Mouse (Mus musculus) forebrain, embryonic 14.5 days (tissue): ENCODE data around the gene Slc16a13. TPM values are rescaled to one million over a fixed set of nuclear protein-coding genes. Genes with fewer than 3 reads are reported as not detected.
"Not testable (repeated sequence)": the region's sequence is repeated elsewhere in the genome, so short reads cannot be mapped to it uniquely, and the experiment has no call there.

Experiments used
- ATAC-seq: fragments of 200-750 bp; cut with Nextera tagmentation; 2 replicates; pipeline ENCODE4 v1.8.0; 2017; ENCODE audit warnings: mild to moderate bottlenecking, moderate library complexity
- DNase-seq: peaks from one replicate; pipeline ENCODE4 v3.0.0-alpha.2; 2015; ENCODE audit warnings: low spot score
- H3K27ac ChIP-seq: fragments of 300-500 bp; sonication (generic); 2 replicates; pipeline ENCODE4 v1.5.1; 2014; ENCODE audit warnings: low read depth, mild to moderate bottlenecking, control low read depth, low read length, moderate library complexity
- H3K27me3 ChIP-seq: fragments of 300-500 bp; sonication (generic); replicated peaks from 2 replicates; pipeline ENCODE4 v1.6.1; 2014; ENCODE audit warnings: low read length, control low read depth, mixed read lengths; ENCODE audit not compliant: control insufficient read depth, insufficient read depth
- H3K36me3 ChIP-seq: fragments of 300-500 bp; sonication (generic); 2 replicates; pipeline ENCODE4 v1.6.1; 2014; ENCODE audit warnings: low read length, control low read depth; ENCODE audit not compliant: control insufficient read depth, insufficient read depth
- H3K4me1 ChIP-seq: fragments of 300-500 bp; sonication (generic); 2 replicates; pipeline ENCODE4 v1.6.1; 2014; ENCODE audit warnings: antibody characterized with exemption, low read length, control low read depth; ENCODE audit not compliant: control insufficient read depth, insufficient read depth
- H3K4me2 ChIP-seq: fragments of 300-500 bp; sonication (generic); 2 replicates; pipeline ENCODE4 v1.6.1; 2014; ENCODE audit warnings: mild to moderate bottlenecking, control low read depth, low read length
- H3K4me3 ChIP-seq: fragments of 300-500 bp; sonication (generic); 2 replicates; pipeline ENCODE4 v1.5.1; 2014; ENCODE audit warnings: low read depth, low read length, control low read depth
- H3K9ac ChIP-seq: fragments of 300-500 bp; sonication (generic); 2 replicates; pipeline ENCODE4 v1.6.1; 2014; ENCODE audit warnings: mild to moderate bottlenecking, low read length, control low read depth, moderate library complexity
- H3K9me3 ChIP-seq: fragments of 300-500 bp; sonication (generic); replicated peaks from 2 replicates; pipeline ENCODE4 v1.6.1; 2016; ENCODE audit warnings: low read length, control low read depth, mixed read lengths; ENCODE audit not compliant: control insufficient read depth
- WGBS: fragments of 180-500 bp; shearing (Covaris S2); extraction: QIAGEN DNeasy Blood & Tissue Kit; methylation state at CpG from one replicate; pipeline ENCODE4 v1.1.7; 2014; 5-methylcytosine and 5-hydroxymethylcytosine counted together
- polyA plus RNA-seq: library from polyadenylated mRNA; unstranded; fragments of >200 nt; fragmentation: Nextera tagmentation; extraction: Ambion mirVana; gene quantifications from 2 replicates; pipeline ENCODE4 v1.2.1, GENCODE M21; 2014

The Slc16a13 gene
- polyA plus RNA-seq, 1 experiment from 2014 or later = 9.2 TPM

GRCm38 (mm10) chr11:70177647-70178046 is 43.2 kb downstream of the Slc16a13 start:
- no peak overlapping the region for H3K9ac ChIP-seq
- DNase-seq = no peak
- no peaks in the 10 kb centered on the region for H3K9me3 ChIP-seq
- no peak overlapping the region for H3K4me3 ChIP-seq
- H3K4me1 ChIP-seq = no peaks in the 10 kb centered on the region
- no peak overlapping the region for H3K27ac ChIP-seq
- H3K4me2 ChIP-seq = no peak overlapping the region
- H3K36me3 ChIP-seq = no peaks in the 10 kb centered on the region
- no peak for ATAC-seq
- H3K27me3 ChIP-seq = no peaks in the 10 kb centered on the region
- 75% methylated on average over 8 of the region's 8 CpGs for WGBS

GRCm38 (mm10) chr11:70174491-70174890 is 46.4 kb downstream of the Slc16a13 start:
- no peak for ATAC-seq
- Histone ChIP-seq H3K36me3 (no peaks in the 10 kb centered on the region), H3K4me1 (no peaks in the 10 kb centered on the region), H3K9ac (no peak overlapping the region), H3K27ac (no peak overlapping the region), H3K27me3 (no peaks in the 10 kb centered on the region), H3K4me2 (no peak overlapping the region), H3K4me3 (no peak overlapping the region), H3K9me3 (no peaks in the 10 kb centered on the region)
- no peak for DNase-seq
- 79% methylated on average over 4 of the region's 4 CpGs for WGBS

GRCm38 (mm10) chr11:70172298-70172697 is 48.6 kb downstream of the Slc16a13 start:
- Histone ChIP-seq H3K4me2 (no peak overlapping the region), H3K27ac (no peak overlapping the region), H3K36me3 (no peaks in the 10 kb centered on the region), H3K4me3 (no peak overlapping the region), H3K9ac (no peak overlapping the region), H3K4me1 (no peaks in the 10 kb centered on the region), H3K27me3 (no peaks in the 10 kb centered on the region), H3K9me3 (no peaks in the 10 kb centered on the region)
- 55% methylated on average over 5 of the region's 5 CpGs for WGBS
- DNase-seq (no peak), ATAC-seq (no peak)

GRCm38 (mm10) chr11:70171847-70172246 is 49.0 kb downstream of the Slc16a13 start:
- H3K36me3 ChIP-seq = no peaks in the 10 kb centered on the region
- H3K4me3 ChIP-seq = no peak overlapping the region
- DNase-seq = peak; percentile 19
- 42% methylated on average over 3 of the region's 3 CpGs for WGBS
- ATAC-seq = no peak
- H3K27ac ChIP-seq = no peak overlapping the region
- H3K9me3 ChIP-seq = no peaks in the 10 kb centered on the region
- H3K27me3 ChIP-seq = no peaks in the 10 kb centered on the region
- H3K4me2 ChIP-seq = no peak overlapping the region
- no peak overlapping the region for H3K9ac ChIP-seq
- H3K4me1 ChIP-seq = no peaks in the 10 kb centered on the region

- ATAC-seq = no peak
These were observed 49.7 kb downstream of the Slc16a13 start for GRCm38 (mm10) chr11:70171181-70171580.

GRCm38 (mm10) chr11:70170291-70170690 is 50.6 kb downstream of the Slc16a13 start:
- Histone ChIP-seq H3K27me3 (no peaks in the 10 kb centered on the region), H3K4me1 (no peaks in the 10 kb centered on the region), H3K4me3 (no peak overlapping the region), H3K4me2 (no peak overlapping the region), H3K27ac (no peak overlapping the region), H3K9ac (no peak overlapping the region), H3K9me3 (no peaks in the 10 kb centered on the region), H3K36me3 (no peaks in the 10 kb centered on the region)
- 76% methylated on average over 7 of the region's 7 CpGs for WGBS
- ATAC-seq (no peak), DNase-seq (no peak)

More at GRCm38 (mm10) chr11:70171181-70171580, 49.7 kb downstream of the Slc16a13 start:
- H3K9ac ChIP-seq = no peak overlapping the region
- H3K27ac ChIP-seq = no peak overlapping the region
- no peak for DNase-seq
- no peak overlapping the region for H3K4me3 ChIP-seq
- H3K36me3 ChIP-seq = no peaks in the 10 kb centered on the region
- no peak overlapping the region for H3K4me2 ChIP-seq
- no peaks in the 10 kb centered on the region for H3K27me3 ChIP-seq
- no peaks in the 10 kb centered on the region for H3K4me1 ChIP-seq
- 85% methylated on average over 7 of the region's 7 CpGs for WGBS
- H3K9me3 ChIP-seq = no peaks in the 10 kb centered on the region

GRCm38 (mm10) chr11:70169471-70169870 is 51.4 kb downstream of the Slc16a13 start:
- DNase-seq, ATAC-seq: not testable (repeated sequence)
- WGBS = 88% methylated on average over 7 of the region's 7 CpGs

GRCm38 (mm10) chr11:70168136-70168535 is 52.7 kb downstream of the Slc16a13 start:
- ATAC-seq = no peak
- Histone ChIP-seq H3K36me3 (no peaks in the 10 kb centered on the region), H3K4me1 (no peaks in the 10 kb centered on the region), H3K27me3 (no peaks in the 10 kb centered on the region), H3K4me3 (no peak overlapping the region), H3K27ac (no peak overlapping the region), H3K9me3 (no peaks in the 10 kb centered on the region), H3K4me2 (no peak overlapping the region), H3K9ac (no peak overlapping the region)
- 63% methylated on average over 7 of the region's 7 CpGs for WGBS
- no peak for DNase-seq

More at GRCm38 (mm10) chr11:70169471-70169870, 51.4 kb downstream of the Slc16a13 start:
- H3K4me1 ChIP-seq, H3K4me3 ChIP-seq, H3K36me3 ChIP-seq, H3K4me2 ChIP-seq, H3K9ac ChIP-seq, H3K27ac ChIP-seq, H3K27me3 ChIP-seq, H3K9me3 ChIP-seq: not testable (repeated sequence)
